Mouse (Mus musculus) gastrocnemius, postnatal 4 days (tissue): ENCODE data around the gene Il11. TPM values are rescaled to one million over a fixed set of nuclear protein-coding genes. Genes with fewer than 3 reads are reported as not detected.

Experiments
- DNase-seq, 2 experiments: peaks; one replicate each; pipeline ENCODE4 v3.0.0; 2021 to 2022; ENCODE audit warnings: low spot score in 2 of 2, mixed read lengths in 2 of 2
- total RNA-seq, 2 experiments: library from RNA; stranded (reverse); gene quantifications; 2 replicates each; pipeline ENCODE4 v1.2.3; 2021

The Il11 gene
- total RNA-seq, 2 experiments from 2014 or later, result 0.18 to 0.29 TPM

DNA sequence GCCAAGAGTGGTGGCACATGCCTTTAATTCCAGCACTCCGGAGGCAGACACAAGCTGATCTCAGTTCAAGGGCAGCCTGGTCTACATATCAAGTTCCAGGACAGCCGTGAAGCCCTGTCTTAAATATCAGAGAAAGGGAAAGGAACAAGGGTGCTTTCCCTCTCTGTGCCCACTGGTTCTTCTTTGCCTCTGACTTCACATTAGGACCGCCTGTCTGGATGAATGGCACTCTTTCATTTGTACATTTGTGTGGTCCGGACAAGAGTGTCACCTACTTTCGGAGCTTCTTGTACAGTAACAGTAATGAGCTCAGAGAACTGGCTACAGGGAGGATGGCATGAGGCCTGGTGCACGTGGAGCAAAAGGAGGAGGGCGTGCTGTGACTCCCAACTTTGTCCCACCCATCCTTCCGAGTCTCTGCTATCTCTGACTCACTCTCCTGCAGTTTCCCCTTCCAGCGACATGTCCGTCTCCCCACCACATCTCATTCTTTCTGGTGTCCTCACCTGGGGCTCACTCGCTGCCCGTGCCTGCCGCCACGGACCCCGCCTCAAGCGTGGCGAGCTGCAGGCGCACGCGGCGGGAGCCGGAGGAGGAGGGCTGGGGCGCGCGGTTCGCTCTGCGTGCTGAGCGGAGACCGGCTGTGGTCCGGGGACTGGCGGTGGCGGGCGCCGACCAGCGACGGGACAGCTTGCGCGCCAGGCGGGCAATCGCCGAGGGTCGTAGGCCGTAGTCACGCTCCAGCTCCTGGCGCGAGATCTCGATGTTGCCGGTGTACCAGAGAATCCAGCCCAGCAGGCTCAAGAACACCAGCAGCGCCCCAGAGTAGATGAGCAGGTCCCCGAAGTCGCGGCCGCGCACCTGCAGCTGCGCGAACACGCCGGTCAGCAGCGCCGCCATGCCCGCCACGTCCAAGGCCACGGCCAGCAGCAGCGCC is 6.1 kb upstream of the Il11 start:
- DNase-seq, result peak in 1 of 2 experiments; percentile 63

DNA sequence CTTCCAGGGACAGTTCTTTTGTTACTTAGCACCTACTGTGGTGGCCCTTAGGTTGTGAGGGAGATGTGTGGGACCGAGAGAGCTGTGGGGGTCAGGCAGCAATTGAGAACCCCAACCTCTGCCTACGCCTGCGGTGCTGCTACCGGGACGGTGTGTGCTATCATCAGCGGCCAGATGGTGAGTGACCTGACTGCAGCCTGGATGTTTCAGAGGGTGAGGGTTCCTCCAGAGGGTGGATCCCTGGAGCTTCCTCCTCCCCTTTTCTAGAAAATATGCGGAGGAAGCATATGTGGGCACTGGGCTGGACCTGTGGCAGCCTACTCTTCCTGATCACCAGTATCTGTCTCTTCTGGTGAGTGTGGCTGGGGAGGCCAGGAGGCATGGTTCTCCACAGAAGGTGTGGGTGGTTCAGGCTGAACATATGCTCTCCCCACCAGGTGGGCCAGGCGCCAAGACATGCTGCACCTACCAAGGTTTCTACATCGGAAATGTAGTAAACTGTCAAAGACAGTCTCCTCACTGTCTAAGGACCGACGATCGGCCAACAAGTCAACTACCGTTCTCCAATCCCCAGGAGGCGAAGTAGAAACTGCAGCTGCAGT is 1.1 kb upstream of the Il11 start:
- DNase-seq, result no peak

DNA sequence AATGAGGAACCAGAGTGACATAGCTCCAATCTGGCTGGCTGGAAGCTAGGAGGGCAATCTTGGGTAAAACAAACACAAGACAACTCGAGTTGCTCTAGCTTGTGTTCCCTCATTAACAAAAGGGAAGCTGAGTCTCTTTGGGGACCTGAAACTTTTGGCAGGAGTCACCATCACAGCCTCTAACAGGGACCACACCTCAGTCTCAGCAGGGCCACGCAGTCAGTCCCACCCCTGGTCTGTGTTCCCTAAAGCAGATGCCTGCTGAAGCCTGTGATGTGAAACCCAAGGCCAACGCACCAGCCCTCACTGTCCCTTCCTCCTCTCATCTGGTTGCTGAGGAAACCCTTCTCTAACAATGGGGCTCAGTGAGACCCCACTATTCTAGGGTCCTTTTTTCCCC is 529 bp downstream of the Il11 start:
- DNase-seq, result no peak

DNA sequence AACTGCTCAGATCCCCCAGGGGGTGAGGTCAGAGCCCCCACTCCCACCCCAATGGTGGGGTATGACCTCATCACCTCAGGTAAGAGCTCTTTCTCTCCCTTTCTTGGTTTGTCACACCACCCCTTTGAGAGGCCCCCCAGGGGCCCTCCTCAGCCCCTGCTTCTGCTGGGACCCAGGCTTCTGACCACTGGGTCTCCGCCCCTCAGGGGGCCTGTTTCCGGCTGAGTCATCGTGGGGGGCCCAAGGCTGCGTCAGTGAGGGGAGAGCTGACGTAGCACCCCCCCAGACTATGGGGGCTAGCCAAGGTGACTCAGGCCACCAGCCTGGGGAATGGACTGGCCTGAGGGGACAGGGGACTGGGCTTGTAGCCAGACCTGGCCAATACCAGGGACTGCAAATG is 2.7 kb downstream of the Il11 start:
- DNase-seq, result no peak

DNA sequence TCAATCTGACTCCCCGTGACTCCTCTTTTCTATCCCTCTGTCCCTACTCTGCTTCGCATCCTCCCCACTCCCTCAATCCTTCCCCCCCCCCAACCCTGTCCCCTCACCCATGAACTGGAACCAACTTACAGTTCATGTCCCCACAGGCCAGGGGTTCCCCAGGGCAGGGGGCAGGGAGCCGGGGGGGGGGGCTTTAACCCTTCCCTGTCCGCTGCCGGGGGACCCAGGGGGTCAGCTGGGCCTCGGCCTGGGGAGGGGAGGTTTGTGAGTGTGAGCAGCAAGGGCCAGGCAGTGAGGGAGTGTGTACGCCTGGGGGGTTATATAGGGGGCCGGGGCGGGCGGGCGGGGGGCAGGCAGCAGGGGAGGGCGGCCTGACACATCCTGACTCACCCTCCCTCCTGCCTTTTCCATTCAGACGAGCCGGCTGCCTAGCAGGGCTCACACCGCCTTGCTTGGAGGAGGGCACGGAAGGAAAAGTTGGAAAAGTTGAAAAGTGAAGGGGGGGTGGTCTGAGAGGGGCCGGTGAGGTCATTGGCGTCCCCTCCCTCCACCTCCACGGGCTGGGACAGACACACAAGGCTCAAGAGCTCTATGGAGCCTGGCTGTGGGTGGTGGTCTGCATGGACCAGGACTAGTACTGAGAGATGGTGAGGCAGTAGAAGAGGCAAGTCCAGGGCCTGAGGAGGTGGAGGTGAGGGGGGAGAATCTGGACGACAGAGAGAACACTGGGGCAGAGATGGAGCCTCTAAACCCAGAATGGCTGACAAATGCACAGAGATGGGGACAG is 4.6 kb downstream of the Il11 start:
- no peak for DNase-seq

DNA sequence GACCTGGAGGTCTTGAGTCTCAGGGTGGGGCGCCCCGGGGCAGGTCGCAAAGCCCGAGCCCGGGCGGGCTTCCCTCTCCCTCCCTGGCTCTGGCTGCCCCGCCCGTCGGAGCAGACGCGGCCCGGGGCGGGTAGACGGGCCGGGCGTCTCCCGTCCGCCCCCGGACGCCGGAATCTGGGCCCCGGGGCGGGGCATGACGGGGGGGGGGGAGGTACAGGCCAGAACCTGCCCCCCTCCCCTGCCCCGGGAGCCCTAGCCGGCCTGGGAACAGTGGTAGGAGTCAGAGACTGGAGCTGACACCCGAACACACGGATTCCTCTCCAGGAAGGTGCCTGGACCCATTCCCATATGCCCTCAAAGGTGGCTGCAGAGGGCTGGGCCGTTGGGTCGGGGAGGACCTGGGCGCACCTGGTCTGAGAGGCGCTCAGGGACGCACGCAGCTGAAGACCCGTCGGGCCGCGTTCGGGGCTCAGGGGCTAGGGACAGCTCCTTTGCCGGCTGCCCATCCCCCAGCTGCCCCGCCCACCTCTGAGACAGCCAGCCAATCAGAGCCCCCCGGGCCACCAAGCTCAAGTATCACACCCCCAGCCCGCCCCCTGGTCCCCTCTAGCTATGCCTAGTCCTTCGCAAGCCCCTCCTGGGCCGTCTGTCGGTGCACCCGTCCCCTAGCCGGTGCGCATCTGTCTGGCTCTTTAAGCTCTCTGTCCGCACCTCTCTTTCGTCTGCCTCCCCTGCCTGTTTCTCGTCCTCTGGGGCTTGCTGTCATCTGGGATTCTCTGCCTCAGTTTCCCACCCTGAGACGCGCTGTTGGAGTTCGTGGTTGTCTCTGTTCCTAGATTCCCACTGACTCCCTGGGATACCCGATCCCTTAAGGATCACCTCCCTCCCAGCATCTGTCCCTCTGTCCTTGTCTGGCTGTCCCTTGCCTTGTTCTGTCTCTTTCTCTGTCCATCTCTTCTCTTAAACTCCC is 5.5 kb downstream of the Il11 start:
- DNase-seq, result peak in 1 of 2 experiments; percentile 69

DNA sequence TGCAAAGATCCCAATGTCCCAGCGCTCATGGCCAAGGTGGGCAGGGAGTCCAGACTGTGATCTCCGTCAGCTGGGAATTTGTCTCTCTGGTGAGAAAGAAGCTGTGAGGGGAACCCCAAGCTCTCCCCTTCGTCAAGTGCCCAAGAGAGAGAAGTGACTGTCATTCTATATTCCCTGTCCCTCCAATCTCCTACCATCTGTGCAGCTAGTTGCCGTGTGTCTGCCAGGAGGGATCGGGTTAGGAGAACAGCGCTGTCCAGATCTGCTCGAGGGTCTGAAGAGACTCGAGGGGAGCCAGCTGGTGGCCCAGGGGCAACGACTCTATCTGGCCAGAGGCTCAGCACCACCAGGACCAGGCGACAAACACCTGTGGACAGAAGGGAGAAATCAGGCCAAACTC is 6.5 kb downstream of the Il11 start:
- DNase-seq, result no peak

DNA sequence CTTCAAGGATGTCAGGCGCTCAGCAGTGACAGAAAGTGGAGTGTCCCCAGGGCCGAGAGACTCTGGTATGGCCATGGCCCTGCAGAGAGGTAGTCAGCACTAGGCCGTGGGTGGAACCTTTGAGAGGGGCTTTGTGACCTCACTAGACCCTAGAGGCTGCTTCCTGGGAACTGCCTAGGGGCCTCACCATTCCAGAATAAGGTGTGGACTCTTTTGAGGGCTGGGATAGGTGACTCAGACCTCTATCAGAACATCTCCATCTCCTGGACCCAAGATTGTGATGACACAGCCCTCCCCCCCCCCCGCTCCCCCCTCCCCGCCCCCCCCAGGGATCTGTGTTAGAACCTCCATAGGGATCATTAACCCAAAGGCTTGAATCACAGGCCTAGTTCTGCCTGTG is 11.5 kb downstream of the Il11 start, which contains the start of gene Fam71e2:
Fam71e2 (minus strand) TSS at position 101 of the 400 bp plus-strand sequence.
- no peak for DNase-seq

DNA sequence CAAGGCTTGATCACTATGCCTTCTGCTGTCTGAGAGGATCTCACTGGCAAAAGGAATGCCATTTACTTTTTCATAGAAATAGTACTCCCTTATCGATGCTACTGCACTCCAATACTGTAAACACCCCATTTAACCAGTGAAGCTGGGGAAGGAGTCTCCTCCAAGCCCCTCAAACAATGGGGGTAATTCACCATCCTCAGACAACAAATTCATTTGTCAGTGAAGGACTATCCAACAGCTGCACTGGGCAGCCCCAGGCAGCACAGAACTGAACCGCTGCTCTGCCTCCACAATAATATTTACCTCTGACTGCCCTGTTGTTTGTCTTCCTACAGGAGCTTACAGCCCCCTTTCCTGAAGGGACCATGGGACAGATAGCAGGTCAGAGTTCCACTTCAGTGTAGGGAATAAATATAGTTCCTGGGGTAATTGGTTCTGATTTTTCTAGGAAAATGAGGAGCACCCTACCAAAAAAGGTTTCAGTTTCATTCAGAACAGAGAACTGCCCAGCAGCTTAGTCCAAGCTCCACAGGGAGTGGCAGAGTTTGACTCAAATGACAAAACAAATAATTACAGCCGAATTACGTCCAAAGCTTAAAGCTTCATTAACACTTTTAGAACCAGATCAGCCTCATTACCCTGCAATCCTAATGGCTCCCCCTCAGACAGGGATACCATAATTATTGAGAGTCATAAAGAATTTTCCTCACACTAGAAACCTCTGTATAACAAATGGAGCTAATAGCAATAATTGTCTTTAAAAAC is 17.5 kb downstream of the Il11 start:
- no peak for DNase-seq

DNA sequence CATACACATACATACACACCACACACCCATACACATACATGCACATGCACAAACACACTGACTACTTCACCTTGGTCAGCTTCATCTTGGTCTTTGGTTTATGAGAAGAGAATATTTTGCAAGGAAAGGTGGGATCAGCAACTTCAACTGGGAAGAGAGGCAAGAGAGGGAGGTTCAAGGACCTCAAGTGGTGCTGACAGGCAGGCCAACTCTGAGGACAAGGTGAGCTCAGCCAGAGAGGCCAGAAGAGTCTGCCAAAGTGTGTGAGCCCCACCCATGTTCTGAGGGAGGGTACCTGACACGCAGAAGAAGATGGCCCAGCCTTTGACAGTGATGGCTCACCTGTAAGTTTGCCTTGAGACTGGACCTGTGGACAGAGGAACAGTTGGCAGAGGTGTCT is 23.0 kb downstream of the Il11 start:
- DNase-seq, result no peak

DNA sequence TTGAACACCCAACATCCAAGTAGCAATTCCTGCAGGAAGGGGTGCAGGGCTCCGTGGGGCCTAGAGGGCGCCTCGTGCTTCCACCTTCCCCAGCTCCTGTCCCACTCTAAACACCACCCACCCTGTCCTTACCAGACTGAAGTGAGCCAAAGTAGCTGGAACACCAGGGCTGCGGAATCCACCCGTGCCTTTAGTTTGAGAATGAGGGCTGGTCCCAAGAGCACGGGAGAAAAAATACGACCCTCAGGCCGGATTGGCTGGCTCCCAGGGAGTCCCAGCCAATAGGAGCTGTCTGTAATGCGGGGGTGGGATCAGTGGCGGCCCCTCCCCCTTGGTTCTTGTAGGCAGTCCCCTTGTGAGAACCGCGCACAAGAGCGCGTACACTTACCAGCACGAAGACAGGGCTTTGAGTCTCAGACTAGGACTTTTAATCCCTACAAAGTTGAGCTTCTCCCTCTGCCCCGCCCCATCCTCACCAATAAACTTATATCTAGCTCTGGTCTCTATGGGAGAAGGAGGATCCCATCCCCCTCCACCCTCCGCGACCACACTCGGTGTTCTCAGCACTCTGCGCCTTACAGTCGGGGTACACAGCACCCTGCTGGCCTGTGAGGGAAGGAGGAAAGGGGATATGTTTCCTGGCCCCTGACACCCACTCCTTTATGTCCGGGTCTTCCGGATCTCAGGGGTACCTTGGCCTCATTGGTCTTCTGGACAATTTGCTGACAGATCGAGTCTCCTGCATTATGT is 29.7 kb downstream of the Il11 start, which contains the start of gene Cox6b2:
Cox6b2 (minus strand) TSS at position 274 of the 750 bp plus-strand sequence.
- DNase-seq, result peak; percentile 51 to 71

DNA sequence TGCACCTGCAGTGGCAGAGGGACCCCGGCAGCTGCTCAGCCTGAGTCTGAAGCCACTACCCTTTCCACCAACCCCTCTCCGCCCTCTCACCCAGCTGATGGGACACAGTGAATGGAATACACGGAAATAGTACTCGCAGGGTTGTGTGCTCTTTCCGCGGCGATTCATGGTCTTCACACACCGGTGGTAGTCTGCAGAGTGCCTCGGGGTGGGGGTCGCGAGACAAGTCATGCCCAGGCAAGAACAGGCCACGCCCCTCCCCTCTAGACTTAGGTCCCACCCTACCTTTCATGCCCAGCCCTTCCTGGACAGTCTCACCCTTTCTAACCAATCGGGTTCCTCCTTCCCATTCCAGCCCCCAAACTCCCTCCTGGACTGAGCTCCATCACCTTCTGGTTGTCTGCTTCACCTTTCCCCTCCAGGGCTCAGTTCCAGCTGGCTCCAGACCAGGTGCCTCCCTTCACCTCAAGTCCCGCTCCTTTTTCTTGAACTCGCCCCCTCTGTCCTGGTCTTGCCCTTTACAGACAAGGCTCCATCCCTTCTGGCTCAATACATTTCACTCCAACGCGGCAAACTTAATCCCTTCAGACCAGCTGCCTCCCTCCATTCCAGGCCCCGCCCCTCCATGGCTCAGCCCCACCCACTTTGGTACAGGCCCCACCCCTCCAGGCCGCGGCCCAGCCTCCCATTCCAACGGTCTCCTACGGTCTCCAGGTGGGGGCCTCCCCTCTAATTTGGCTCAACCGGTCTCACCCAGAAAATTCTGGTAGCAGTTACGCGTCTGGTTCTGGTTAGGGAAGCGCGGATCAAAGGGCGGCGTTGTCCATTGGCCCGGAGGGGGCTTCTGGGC is 30.5 kb downstream of the Il11 start:
- peak in 1 of 2 experiments; percentile 43 for DNase-seq

DNA sequence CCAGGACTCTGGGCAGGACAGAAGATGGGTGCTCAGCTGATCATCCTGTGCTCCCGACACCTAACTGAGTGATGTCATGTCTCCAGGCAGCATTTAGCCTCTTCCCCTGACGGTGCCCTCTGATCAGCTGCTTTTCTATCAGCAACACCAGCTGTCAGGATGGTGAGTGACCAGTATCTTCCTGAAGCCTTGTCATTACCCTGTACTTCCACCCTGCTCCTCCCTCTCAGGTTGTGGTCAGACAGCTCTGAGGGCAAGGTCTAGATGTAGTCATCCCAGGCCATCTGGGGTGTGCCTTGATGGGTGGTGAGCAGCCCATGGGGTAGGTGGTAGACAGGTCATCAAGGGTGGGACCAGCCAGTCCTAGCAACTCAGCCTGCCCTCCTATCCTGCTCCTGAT is 33.5 kb downstream of the Il11 start:
- no peak for DNase-seq

DNA sequence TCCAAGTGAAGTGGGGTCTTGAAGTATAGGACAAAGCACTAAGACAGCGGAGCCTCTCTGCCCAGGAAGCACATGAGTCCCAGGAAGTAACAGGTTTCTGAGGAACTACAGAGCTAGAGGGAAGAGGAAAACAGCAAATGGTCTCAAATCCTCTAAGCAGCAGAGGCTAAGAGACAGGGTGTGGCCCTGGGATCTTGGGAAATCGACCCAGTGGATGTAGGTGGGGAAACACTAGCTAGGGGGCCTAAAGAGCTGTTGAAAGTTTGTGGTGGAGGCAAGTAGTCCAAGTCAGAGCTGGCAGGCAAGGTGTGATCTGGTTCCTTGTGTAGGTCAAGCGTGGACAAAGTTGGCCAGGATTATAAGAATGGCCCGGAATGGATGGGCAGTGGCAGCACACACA is 34.3 kb downstream of the Il11 start:
- DNase-seq, result no peak

DNA sequence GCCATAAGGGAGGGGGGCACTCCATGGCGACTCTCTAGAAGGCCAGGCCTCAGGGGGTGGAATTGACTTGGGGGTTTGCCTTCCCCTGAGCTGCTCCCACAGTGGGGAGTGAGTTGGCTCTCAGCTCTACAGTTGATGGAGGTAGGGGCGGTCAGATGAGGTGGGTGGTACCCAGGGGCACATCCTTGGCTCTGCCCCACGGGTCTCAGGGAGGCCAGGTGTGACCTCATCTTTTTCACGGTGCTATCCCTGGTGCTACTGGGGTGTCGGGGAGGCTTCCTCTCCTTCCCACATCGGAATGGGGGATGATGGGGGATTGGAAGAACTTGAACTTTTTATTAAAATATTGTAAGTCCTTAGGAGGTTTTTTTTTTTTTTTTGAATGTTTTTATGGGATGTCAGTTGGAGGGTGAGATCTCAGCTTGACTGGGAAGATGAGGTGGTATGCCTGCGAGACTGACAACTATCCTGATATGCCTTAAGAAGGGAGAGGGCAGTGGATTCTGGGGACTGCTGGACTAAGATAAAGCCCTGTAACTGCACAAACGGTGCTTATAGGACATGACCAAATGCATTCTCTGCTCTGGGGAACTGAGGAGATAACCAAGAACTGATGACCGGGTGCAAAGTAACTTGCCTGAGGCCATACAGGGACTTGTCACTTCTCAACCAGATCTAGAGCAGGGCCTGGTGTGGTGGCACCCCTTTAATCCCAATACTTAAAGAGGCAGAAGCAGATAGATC is 35.3 kb downstream of the Il11 start:
- no peak for DNase-seq

DNA sequence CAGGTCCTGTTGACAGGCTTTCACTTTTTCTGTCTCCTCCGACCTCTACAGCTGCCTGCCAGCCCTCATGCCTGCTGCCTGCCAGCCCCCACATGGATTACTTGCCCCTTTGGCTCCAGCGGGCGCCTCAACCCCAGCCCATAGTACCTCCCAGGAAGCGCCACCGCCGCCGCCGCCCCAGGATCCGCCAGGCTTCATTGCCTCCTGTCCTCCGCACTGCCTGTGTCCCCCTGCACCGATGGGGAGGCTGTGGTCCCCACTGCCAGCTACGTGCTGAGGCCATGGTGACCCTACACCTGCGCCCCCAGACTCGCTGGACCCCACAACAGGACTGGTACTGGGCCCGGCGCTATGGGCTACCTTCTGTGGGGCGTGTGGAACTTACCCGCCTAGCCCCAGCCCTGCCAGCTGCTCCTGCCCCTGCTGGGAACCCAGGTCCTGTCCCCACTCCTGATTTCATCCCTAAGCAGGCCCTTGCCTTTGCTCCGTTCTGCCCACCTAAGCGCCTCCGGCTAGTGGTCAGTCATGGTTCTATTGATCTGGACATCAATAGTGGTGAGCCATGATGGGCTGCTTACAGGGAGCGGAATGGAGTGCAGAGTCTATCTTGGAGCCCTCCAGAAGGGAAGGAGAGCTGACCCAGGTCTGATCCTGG is 36.2 kb downstream of the Il11 start:
- DNase-seq, result no peak

DNA sequence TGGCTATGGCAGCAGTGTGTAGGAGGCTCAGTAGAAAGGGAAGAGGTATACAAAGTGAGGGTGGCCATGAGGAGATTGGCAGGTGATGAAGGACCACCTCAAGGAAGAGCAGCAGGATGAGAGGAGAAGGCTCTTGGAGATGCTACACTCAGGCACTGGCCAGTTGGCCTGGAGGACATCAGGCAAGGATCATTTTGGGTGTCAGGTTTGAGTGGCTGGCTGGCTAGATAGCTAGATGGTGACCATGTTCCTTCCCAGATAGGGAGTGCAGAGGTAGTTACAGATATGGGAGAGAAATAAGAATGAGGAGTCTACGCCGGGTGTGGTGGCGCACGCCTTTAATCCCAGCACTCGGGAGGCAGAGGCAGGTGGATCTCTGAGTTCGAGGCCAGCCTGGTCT is 37.8 kb downstream of the Il11 start:
- DNase-seq, result no peak
